Mouse (Mus musculus): ENCODE measurements around the gene Fut7. TPM values are rescaled to one million over a fixed set of nuclear protein-coding genes. Genes with fewer than 3 reads are reported as not detected.

Fut7 gene
- total RNA-seq, 2 experiments from 2014 or later, result 0.32 to 0.37 TPM

DNA sequence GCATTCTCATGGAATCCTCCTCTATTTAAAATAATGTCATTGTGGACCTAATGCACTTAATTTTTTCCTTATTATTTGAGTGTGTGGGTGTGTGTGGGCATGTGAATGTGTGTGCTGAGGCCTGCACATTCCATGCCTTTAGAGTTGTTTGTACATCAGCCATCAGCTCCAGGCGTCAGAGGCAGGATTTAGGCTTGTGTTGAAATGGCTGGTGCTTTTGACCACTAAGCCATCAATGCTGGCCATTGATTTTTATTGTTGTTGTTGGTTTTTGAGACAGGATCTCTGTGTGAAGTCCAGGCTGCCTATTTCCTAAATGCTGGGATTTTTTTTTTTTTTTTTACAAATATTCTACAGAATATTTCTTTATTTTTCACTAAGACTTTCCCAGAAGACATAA lies 29.9 kb downstream of the Fut7 start:
- intact Hi-C loops (cut with DNase I), result no loop called here
- DNase-seq (ENCODE audit: low spot score in 2 of 2), result no peak

DNA sequence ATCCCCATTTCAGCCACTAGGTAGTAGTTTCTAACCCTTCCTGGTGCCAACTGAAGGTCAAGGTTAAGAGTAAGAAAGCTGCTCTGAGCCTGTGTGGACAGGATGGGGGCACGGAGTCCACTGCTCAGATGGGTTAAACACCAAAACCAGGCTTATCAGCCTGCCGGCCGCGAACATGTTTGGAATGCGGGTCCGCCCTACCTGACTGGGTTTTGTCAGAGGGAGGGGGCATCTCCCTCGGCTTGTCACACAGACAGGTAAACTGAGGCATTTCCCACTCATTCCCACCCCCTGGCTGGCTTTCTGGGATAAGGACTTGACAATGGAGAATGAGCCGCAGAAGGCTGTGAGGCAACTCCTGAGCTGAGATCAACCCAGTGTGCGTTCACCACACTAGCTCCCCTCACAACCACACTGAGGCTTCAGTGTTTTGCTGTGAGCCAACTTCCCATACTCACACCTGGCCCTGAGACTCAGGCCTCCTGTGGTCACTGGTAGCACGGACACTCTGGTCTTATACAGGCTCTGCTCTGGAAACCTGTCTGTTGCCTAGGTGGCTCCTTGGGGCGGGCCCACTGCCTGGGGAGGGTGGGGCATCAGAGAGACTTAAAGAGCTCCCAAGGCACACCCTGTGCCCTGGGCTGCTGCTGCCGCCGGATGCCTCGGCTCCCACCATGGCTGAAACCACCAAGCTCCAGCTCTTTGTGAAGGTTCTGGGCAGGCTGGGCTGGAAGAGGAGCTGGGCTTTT lies 33.3 kb downstream of the Fut7 start, which contains the start of gene Clic3:
Gene Clic3 (plus strand): TSS at position 634 of the 749 bp plus-strand sequence.
- DNase-seq (ENCODE audit: low spot score in 2 of 2), result no peak
- intact Hi-C loops (cut with DNase I), result no loop called here

GRCm38 (mm10) chr2:25457022-25457896 lies 34.2 kb downstream of the Fut7 start:
- DNase-seq (ENCODE audit: low spot score in 2 of 2), result no peak
- intact Hi-C loops (cut with DNase I), result no loop called here

GRCm38 (mm10) chr2:25458911-25459310 lies 35.8 kb downstream of the Fut7 start:
- no peak for DNase-seq (ENCODE audit: low spot score in 2 of 2)
- intact Hi-C loops (cut with DNase I), result no loop called here

- DNase-seq (ENCODE audit: low spot score in 2 of 2), result peak; percentile 26 to 30
- intact Hi-C loops (cut with DNase I), result loop anchor here (2.0 kb wide), 2 partner anchors 31 to 41 kb away; partner anchors contain the start of genes Abca2, C8g and Fbxw5
Measured at GRCm38 (mm10) chr2:25460135-25460534, 37.1 kb downstream of the Fut7 start.

DNA sequence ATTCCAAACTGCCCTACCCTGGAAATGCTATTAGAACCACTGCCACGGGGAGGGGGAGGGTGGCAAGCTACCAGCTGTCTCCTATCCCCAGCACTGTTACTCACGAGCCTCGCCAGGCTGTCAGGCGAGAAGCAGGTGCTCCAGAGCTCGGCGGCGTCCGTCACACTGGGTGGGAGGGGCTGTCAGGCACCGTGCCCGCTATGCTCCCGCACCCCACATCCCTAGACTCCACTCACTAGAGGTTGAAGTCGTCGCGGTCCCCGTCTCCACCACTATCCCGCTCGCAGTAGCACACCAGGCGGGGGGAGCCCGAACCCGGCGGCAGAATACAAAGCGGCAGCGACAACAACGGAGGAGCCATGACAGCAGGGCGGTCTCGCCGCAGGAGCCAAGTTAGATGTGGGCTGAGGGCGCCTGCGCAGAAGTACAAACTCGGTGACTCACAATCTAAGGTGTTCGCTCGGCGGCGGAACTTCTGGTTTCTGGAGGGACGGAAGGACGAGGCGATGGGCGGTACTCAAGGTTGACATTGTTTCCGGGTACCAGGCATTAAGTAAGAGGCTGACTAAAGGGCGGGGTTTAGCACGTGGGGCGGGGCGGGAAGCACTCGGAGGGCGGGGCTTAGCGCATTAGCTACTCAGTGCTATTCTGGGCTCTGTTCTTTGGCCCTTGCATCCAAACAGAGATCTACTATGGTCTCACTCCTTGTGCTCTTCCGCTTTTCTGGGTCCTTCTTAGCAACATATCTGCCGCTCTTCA lies 37.7 kb downstream of the Fut7 start, which contains the start of gene Paxx:
Gene Paxx (minus strand): TSS at position 544 of the 759 bp plus-strand sequence.
- intact Hi-C loops (cut with DNase I), result loop anchor here (2.0 kb wide), 2 partner anchors 32 to 40 kb away; partner anchors contain the start of genes Abca2, C8g and Fbxw5
- peak; percentile 94 to 98 for DNase-seq (ENCODE audit: low spot score in 2 of 2)

DNA sequence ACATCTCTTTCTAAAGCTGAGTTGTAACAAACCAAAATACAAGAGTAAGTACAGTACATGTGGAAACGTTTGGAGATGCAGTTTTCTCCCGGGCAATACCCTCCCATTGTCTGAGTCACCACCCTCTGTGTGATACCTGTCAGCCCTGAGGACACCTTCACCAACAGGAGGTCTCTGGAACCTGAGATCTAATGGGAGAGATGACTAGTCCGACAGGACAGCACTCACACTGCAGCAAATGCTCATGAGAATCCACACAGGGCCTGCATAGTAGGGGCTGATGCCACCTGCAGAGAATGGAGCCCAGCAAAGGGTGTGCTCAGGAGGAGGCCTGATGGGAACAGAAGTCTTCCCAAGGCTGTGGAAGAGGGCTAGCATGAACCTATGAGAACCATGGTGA lies 38.3 kb downstream of the Fut7 start:
- intact Hi-C loops (cut with DNase I), result loop anchor here (2.0 kb wide), 2 partner anchors 33 to 39 kb away; partner anchors contain the start of genes Abca2, C8g and Fbxw5
- DNase-seq (ENCODE audit: low spot score in 2 of 2), result no peak

- intact Hi-C loops (cut with DNase I), result no loop called here
- DNase-seq (ENCODE audit: low spot score in 2 of 2), result no peak
Measured at GRCm38 (mm10) chr2:25463630-25464029, 40.6 kb downstream of the Fut7 start.

DNA sequence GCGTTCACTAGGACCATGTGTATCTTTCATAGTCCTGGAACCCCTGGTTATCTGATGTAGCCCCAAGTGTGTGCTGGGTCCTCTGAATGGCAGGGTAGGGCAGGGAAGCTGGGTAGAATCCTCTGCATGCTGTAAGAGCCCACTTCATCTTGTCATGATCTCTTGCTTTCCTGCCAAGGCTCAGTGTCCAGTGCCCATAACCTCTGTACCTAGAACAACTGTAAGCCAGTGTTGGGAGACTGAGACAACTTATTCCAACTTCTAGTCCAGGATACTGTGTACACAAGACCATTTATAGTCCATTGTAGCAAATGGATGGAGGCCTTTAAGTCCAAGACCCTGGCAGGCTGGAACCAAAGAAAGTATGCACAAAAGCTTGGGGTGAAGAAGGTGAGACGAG lies 42.2 kb downstream of the Fut7 start:
- DNase-seq (ENCODE audit: low spot score in 2 of 2), result no peak
- intact Hi-C loops (cut with DNase I), result no loop called here

DNA sequence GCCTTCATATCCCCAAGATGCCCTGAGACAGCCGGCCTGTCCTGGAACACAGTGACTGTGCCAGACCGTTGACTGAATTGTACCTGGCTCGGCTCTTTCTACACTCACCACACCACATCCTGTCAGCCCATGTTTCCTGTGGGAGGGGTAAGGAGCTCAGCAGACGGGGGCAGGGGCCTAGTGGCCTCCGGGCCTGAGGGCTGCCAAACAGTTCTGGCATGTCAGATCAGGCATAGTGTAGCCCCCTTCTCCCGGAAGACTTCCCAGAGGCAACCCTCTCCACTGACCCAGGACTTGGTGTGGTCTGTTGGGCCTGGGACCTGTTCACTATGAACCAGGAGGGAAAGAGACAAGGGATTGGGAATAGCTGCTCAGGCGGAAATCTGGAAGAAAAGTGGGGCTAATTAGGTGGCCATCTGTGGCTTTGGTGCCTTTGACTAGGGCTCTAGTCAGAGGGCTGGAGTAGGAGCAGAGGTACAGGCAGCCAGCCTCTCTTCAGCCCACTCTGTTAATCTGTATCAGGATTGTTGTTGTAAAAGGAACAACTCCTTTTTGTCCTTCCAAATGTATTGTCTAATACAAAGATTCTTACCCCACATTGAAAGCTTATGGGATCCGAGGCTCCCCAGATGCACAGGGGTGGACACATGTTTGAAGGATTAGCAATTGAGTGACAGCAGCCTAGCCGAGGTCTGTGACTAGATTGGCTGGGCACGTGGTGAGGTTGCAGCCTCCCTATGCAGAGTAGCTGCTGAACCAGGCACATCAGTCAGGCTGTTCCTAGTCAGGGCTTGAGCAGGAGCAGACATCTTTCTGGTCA lies 43.0 kb downstream of the Fut7 start:
- DNase-seq (ENCODE audit: low spot score in 2 of 2), result no peak
- intact Hi-C loops (cut with DNase I), result no loop called here

DNA sequence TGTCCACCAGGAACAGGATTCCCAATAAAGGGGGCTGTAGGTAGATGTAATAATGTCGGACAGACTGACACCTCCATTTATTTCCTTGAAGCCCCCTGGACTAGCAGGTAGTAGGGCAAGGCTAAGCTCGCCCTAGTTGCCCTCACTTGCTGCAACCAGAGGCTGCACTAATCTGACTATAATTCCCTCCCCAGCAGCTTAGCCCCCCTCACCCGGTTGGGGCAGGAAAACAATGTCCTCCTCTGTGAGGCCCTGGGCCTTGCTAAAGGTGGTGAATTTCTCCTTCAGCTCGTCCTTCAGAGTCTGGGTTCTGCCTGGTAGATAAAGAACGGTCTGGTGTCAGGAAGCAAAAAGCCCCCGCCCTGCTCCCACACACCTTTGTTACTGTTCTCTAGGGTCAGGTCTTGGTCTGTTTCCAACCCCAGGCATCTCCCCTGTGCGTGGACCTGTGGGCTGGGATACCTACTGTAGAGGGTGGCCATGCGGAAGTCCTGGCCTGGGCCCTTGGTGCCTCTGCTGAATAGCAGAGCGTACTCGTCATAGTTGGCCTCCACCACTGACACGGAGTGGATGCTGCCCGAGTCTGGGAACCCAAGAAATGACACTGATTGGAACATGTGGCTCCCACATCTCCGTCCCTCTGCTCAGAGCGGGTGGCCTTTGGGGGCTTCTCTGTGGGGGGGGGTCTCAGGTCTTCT lies 44.7 kb downstream of the Fut7 start:
- no peak for DNase-seq (ENCODE audit: low spot score in 2 of 2)
- intact Hi-C loops (cut with DNase I), result no loop called here

- intact Hi-C loops (cut with DNase I), result no loop called here
- DNase-seq (ENCODE audit: low spot score in 2 of 2), result peak; percentile 42
Measured at GRCm38 (mm10) chr2:25468962-25469915, 46.2 kb downstream of the Fut7 start.

DNA sequence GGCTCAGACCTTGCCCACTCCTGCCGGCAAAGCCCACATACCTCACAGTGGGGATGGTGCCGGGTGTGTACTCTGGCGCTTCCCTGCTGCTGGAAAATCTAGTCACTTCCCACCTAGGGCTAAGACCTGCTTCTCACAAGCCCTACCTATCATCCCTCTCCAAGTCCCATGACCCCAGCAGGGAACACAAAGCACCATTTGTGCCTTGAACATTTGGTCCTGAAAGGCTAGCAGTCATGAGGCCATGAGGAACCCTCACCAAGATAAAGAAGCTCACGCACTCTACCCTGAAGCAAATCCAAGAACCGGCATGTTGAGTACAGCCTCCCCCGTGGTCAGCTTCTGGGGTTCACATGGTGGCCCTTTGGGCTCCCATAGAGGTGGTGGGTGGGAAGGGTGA lies 46.9 kb downstream of the Fut7 start, which contains the start of gene Ptgds:
Gene Ptgds (minus strand): TSS at position 78 of the 400 bp plus-strand sequence.
- no peak for DNase-seq (ENCODE audit: low spot score in 2 of 2)
- intact Hi-C loops (cut with DNase I), result no loop called here

- intact Hi-C loops (cut with DNase I), result no loop called here
- no peak for DNase-seq (ENCODE audit: low spot score in 2 of 2)
Measured at GRCm38 (mm10) chr2:25472550-25472949, 49.5 kb downstream of the Fut7 start.
